Mouse (Mus musculus) testis, adult 2 months (tissue): Measurements from ENCODE around the gene H2-M10.2.

Experiments used
- CTCF ChIP-seq: fragments of 200-500 bp; IDR thresholded peaks from 2 replicates; pipeline ENCODE4 v1.5.1; 2012; ENCODE audit warnings: low read depth, mild to moderate bottlenecking, inconsistent platforms, low read length, moderate library complexity; ENCODE audit not compliant: control insufficient read depth, insufficient read depth, insufficient replicate concordance
- POLR2A ChIP-seq: fragments of 200-500 bp; IDR thresholded peaks from 2 replicates; pipeline ENCODE4 v1.6.1; 2012; ENCODE audit warnings: low read depth, mild to moderate bottlenecking, inconsistent platforms, low read length, moderate library complexity; ENCODE audit not compliant: control insufficient read depth

DNA sequence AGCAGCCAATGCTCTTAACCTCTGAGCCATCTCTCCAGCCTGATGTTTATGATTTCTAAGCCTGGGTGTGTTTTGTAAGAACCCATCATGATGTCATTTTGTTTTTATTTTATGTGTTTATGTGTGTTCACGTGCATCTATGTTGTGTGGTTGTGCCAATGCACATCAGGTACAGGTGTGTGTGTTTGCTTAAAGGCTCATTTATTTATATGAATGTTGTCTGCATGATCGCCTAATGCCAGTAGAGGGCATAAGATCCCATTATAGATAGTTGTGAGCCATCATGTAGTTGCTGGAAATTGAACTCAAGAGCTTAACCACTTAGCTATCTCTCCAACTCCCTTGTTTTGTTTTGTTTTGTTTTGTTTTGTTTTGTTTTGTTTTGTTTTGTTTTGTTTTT, 40.5 kb downstream of the H2-M10.2 start:
- TF ChIP-seq CTCF (no peak), POLR2A (no peak)
